ENCODE assay signal across 27 mouse cellular contexts in genomic region chr16:64647771-64648170, GRCm38 (mm10). TPM values are rescaled to one million over a fixed set of nuclear protein-coding genes. Genes with fewer than 3 reads are reported as not detected.
"Had no signal": no experiment of that assay in that cellular context is flagged by ENCODE, and none has a peak within 500 bp of the region (broad histone marks: within the 10 kb centered on the region; RNA-seq: fewer than 3 reads in every experiment).

No protein-coding gene starts in this region.

- H3K36me3 ChIP-seq: liver, embryonic 13.5 days; midbrain, embryonic 12.5 days; midbrain, embryonic 15.5 days had no signal

- H3K4me2 ChIP-seq: liver, embryonic 13.5 days; midbrain, embryonic 12.5 days; midbrain, embryonic 15.5 days had no signal

- H3K4me1 ChIP-seq: liver, embryonic 13.5 days had no signal

- H3K4me3 ChIP-seq: liver, embryonic 13.5 days; midbrain, embryonic 12.5 days; midbrain, embryonic 15.5 days; myocyte had no signal

- H3K27me3 ChIP-seq: liver, embryonic 13.5 days; midbrain, embryonic 12.5 days; midbrain, embryonic 15.5 days had no signal

- H3K27ac ChIP-seq: liver, embryonic 13.5 days; midbrain, embryonic 12.5 days; midbrain, embryonic 15.5 days; stomach, postnatal 0 days had no signal

- H3K9me3 ChIP-seq: liver, embryonic 13.5 days; midbrain, embryonic 12.5 days; midbrain, embryonic 15.5 days had no signal

- ATAC-seq: midbrain, embryonic 15.5 days had no signal

- H3K9ac ChIP-seq: liver, embryonic 13.5 days; midbrain, embryonic 12.5 days; midbrain, embryonic 15.5 days had no signal

- DNase-seq: kidney, adult 18-20 months; kidney, adult 9 months; kidney, postnatal 14 days; kidney, postnatal 4 days; liver, embryonic 13.5 days; lung, adult 2 months; lung, postnatal 14 days; lung, postnatal 4 days; thymus, adult 2 months; thymus, postnatal 14 days; thymus, postnatal 4 days had no signal

RNA-seq across cellular contexts. Expression of gene Csnka2ip, which starts 45.6 kb away (rescaled TPM):
- total RNA-seq: liver, adult 2 months; megakaryocyte progenitor cell, adult 5-6 weeks; monocyte, adult 5-6 weeks had no signal
- polyA plus RNA-seq: kidney, embryonic 16.5 days; limb, embryonic 11.5 days; liver, adult 2 months; liver, embryonic 13.5 days; liver, embryonic 16.5 days; lung, adult 2 months; lung, embryonic 16.5 days; midbrain, embryonic 12.5 days; midbrain, embryonic 15.5 days; myocyte; neural tube, embryonic 11.5 days; neural tube, embryonic 14.5 days; small intestine, adult 2 months; spleen, adult 2 months; stomach, embryonic 14.5 days; stomach, postnatal 0 days; thymus, adult 2 months had no signal
